Mouse (Mus musculus): Measurements from ENCODE around the gene Dnmt3a.
A peak's percentile ranks its signal among the peaks of the same experiment; 100 is the strongest.

Dnmt3a gene

GRCm38 (mm10) chr12:3887515-3888325 lies 81.9 kb downstream of the Dnmt3a start:
- DNase-seq, result peak; percentile 66

- no peak for DNase-seq
Measured at GRCm38 (mm10) chr12:3889875-3890635, 84.2 kb downstream of the Dnmt3a start.

- no peak for DNase-seq
Measured at GRCm38 (mm10) chr12:3890753-3891751, 85.2 kb downstream of the Dnmt3a start.

GRCm38 (mm10) chr12:3891779-3892239 lies 86.0 kb downstream of the Dnmt3a start:
- no peak for DNase-seq

GRCm38 (mm10) chr12:3892240-3893059 lies 86.6 kb downstream of the Dnmt3a start:
- DNase-seq, result no peak

GRCm38 (mm10) chr12:3893335-3893734 lies 87.5 kb downstream of the Dnmt3a start:
- DNase-seq, result no peak

GRCm38 (mm10) chr12:3894525-3894924 lies 88.7 kb downstream of the Dnmt3a start:
- DNase-seq, result no peak

- no peak for DNase-seq
Measured at GRCm38 (mm10) chr12:3897057-3897545, 91.3 kb downstream of the Dnmt3a start.

GRCm38 (mm10) chr12:3898811-3899210 lies 93.0 kb downstream of the Dnmt3a start:
- no peak for DNase-seq

GRCm38 (mm10) chr12:3905436-3905835 lies 99.6 kb downstream of the Dnmt3a start:
- DNase-seq, result no peak

- DNase-seq, result no peak
Measured at GRCm38 (mm10) chr12:3906308-3906707, 100.5 kb downstream of the Dnmt3a start.

- DNase-seq, result no peak
Measured at GRCm38 (mm10) chr12:3907008-3907407, 101.2 kb downstream of the Dnmt3a start.

GRCm38 (mm10) chr12:3907418-3907817 lies 101.6 kb downstream of the Dnmt3a start:
- DNase-seq, result no peak

GRCm38 (mm10) chr12:3910466-3911093 lies 104.8 kb downstream of the Dnmt3a start:
- no peak for DNase-seq

GRCm38 (mm10) chr12:3911831-3912348 lies 106.1 kb downstream of the Dnmt3a start:
- DNase-seq, result no peak

GRCm38 (mm10) chr12:3915852-3916251 lies 110.0 kb downstream of the Dnmt3a start:
- DNase-seq, result no peak

GRCm38 (mm10) chr12:3917668-3918341 lies 112.0 kb downstream of the Dnmt3a start:
- DNase-seq, result no peak

GRCm38 (mm10) chr12:3918577-3918976 lies 112.8 kb downstream of the Dnmt3a start:
- no peak for DNase-seq

GRCm38 (mm10) chr12:3919423-3919822 lies 113.6 kb downstream of the Dnmt3a start:
- no peak for DNase-seq

GRCm38 (mm10) chr12:3926127-3926526 lies 120.3 kb downstream of the Dnmt3a start:
- peak; percentile 52 for DNase-seq

All from right cerebral cortex, postnatal 25 days (tissue).